23 mouse cellular contexts compared by ENCODE assay signal in genomic region chr7:122108206-122108605, GRCm38 (mm10). TPM values are rescaled to one million over a fixed set of nuclear protein-coding genes. Genes with fewer than 3 reads are reported as not detected.
DNase-seq lines count a peak whose midpoint lies in the region; ATAC-seq and TF ChIP-seq lines count a peak whose summit lies in the region.
"Had no signal": no experiment of that assay in that cellular context is flagged by ENCODE, and none has a peak within 500 bp of the region (broad histone marks: within the 10 kb centered on the region; RNA-seq: fewer than 3 reads in every experiment).

No protein-coding gene starts in this region.

- no peak overlapping the region for H3K9ac ChIP-seq in kidney, embryonic 14.5 days (ENCODE audit: low read depth, low read length)
- no peak overlapping the region for H3K9ac ChIP-seq in kidney, embryonic 16.5 days (replicated peaks; ENCODE audit: low read length)
- no peak overlapping the region for H3K9ac ChIP-seq in heart, adult 2 months (ENCODE audit: low read depth, low read length)
- H3K9ac ChIP-seq: embryonic facial prominence, embryonic 12.5 days; forebrain, embryonic 13.5 days had no signal

- H3K4me3 ChIP-seq in kidney, embryonic 14.5 days (ENCODE audit: low read length), result no peak overlapping the region
- H3K4me3 ChIP-seq in kidney, embryonic 16.5 days (ENCODE audit: low read length), result no peak overlapping the region
- H3K4me3 ChIP-seq in heart, adult 2 months, result no peak overlapping the region
- H3K4me3 ChIP-seq: embryonic facial prominence, embryonic 10.5 days; embryonic facial prominence, embryonic 12.5 days; forebrain, embryonic 13.5 days had no signal

- no peak for ATAC-seq in kidney, embryonic 14.5 days (ENCODE audit: low FRiP score, low TSS enrichment)
- no peak for ATAC-seq in kidney, embryonic 16.5 days (ENCODE audit: low FRiP score, low TSS enrichment)
- ATAC-seq: activated CD4-positive, CD25-positive, alpha-beta regulatory T cell, adult 4 months; CD4-positive, CD25-positive, alpha-beta regulatory T cell, adult 4 months; forebrain, embryonic 13.5 days; Patski had no signal

- TF ChIP-seq EP300 in heart, adult 2 months (IDR thresholded peaks at IDR 0.05; ENCODE audit: insufficient read depth, low read depth, low read length), result no peak

- no peak for TF ChIP-seq POLR2A in heart, adult 2 months (IDR thresholded peaks at IDR 0.05; ENCODE audit: insufficient read depth, low read depth, low read length)

- peaks cover 29% of the 10 kb centered on the region for H3K36me3 ChIP-seq in kidney, embryonic 14.5 days (ENCODE audit: control insufficient read depth, insufficient read depth, low read length)
- peaks cover 23% of the 10 kb centered on the region for H3K36me3 ChIP-seq in kidney, embryonic 16.5 days (ENCODE audit: insufficient read depth, low read length)
- H3K36me3 ChIP-seq in heart, adult 2 months (ENCODE audit: control insufficient read depth, insufficient read depth, low read length), result no peaks in the 10 kb centered on the region

- H3K27me3 ChIP-seq in kidney, embryonic 14.5 days (ENCODE audit: control insufficient read depth, insufficient read depth, low read length), result no peaks in the 10 kb centered on the region
- H3K27me3 ChIP-seq in kidney, embryonic 16.5 days (ENCODE audit: insufficient read depth, low read length), result no peaks in the 10 kb centered on the region
- H3K27me3 ChIP-seq in heart, adult 2 months (ENCODE audit: control insufficient read depth, insufficient read depth, low read length), result no peaks in the 10 kb centered on the region
- H3K27me3 ChIP-seq: CH12.LX; embryonic facial prominence, embryonic 12.5 days; forebrain, embryonic 13.5 days; Patski had no signal

- WGBS in kidney, embryonic 14.5 days, result 96% methylated on average over 6 of the region's 6 CpGs
- 97% methylated on average over 6 of the region's 6 CpGs for WGBS in kidney, embryonic 16.5 days
- 93% methylated on average over 6 of the region's 6 CpGs for WGBS in heart, adult 2 months

- H3K4me2 ChIP-seq in kidney, embryonic 14.5 days (replicated peaks; ENCODE audit: low read depth, low read length), result no peak overlapping the region
- H3K4me2 ChIP-seq in kidney, embryonic 16.5 days (replicated peaks; ENCODE audit: low read depth, low read length), result no peak overlapping the region
- H3K4me2 ChIP-seq: embryonic facial prominence, embryonic 12.5 days; forebrain, embryonic 13.5 days had no signal

- TF ChIP-seq CTCF in heart, adult 2 months (IDR thresholded peaks at IDR 0.05), result no peak

- no peak overlapping the region for H3K27ac ChIP-seq in kidney, embryonic 14.5 days (ENCODE audit: low read depth, low read length)
- no peak overlapping the region for H3K27ac ChIP-seq in kidney, embryonic 16.5 days (ENCODE audit: low read length)
- no peak overlapping the region for H3K27ac ChIP-seq in heart, adult 2 months
- H3K27ac ChIP-seq: embryonic facial prominence, embryonic 10.5 days; embryonic facial prominence, embryonic 12.5 days; forebrain, embryonic 13.5 days had no signal

- no peaks in the 10 kb centered on the region for H3K9me3 ChIP-seq in kidney, embryonic 14.5 days (ENCODE audit: control insufficient read depth, low read length)
- H3K9me3 ChIP-seq in kidney, embryonic 16.5 days (ENCODE audit: low read length), result no peaks in the 10 kb centered on the region
- H3K9me3 ChIP-seq: embryonic facial prominence, embryonic 10.5 days; embryonic facial prominence, embryonic 12.5 days; forebrain, embryonic 13.5 days; G1E had no signal

- intact Hi-C loops in heart, adult 2 months (cut with DNase I), result no loop called here

- H3K4me1 ChIP-seq in kidney, embryonic 14.5 days (ENCODE audit: control insufficient read depth, insufficient read depth, low read length), result no peaks in the 10 kb centered on the region
- no peaks in the 10 kb centered on the region for H3K4me1 ChIP-seq in kidney, embryonic 16.5 days (ENCODE audit: insufficient read depth, low read length)
- no peaks in the 10 kb centered on the region for H3K4me1 ChIP-seq in heart, adult 2 months (ENCODE audit: control insufficient read depth, insufficient read depth, low read length)
- H3K4me1 ChIP-seq: embryonic facial prominence, embryonic 10.5 days; embryonic facial prominence, embryonic 12.5 days; forebrain, embryonic 13.5 days had no signal

- no peaks in the 10 kb centered on the region for H3K79me2 ChIP-seq in heart, adult 2 months (replicated peaks; ENCODE audit: control insufficient read depth, insufficient read depth, low read length)

- peak; percentile 30 for DNase-seq in kidney, adult 11 months
- DNase-seq in kidney, adult 18-20 months, result no peak
- peak; percentile 19 to 60 for DNase-seq in kidney, adult 8-10 months
- DNase-seq in kidney, postnatal 14 days, result peak; percentile 39
- DNase-seq in heart, adult 2 months, result no peak
- DNase-seq: adrenal gland, adult 8-10 months; adrenal gland, postnatal 14 days; adrenal gland, postnatal 36 days; B cell, adult 2 months; cerebellum, adult 11-12 months; cerebellum, adult 2 months; cerebellum, adult 9-10 months; cerebellum, postnatal 25 days had no signal

RNA-seq across cellular contexts. Expression of gene Ndufab1, which starts 6.5 kb away (rescaled TPM):
- 713 and 832 TPM in 2 replicates for polyA plus RNA-seq in kidney, embryonic 14.5 days (2014; fragmentation: Nextera tagmentation; extraction: Ambion mirVana)
- polyA plus RNA-seq in kidney, embryonic 16.5 days (2015; fragmentation: Nextera tagmentation; extraction: Ambion mirVana), result 713 and 761 TPM in 2 replicates
- total RNA-seq in heart, adult 2 months (2021), result 1,000 to 10,000 TPM; 1,546 to 1,742 TPM
- 502 and 847 TPM in 2 replicates for polyA plus RNA-seq in heart, adult 2 months (2012; rRNA removed)

RNA-seq across cellular contexts. Expression of gene Palb2, which starts 24.6 kb away (rescaled TPM):
- 16.8 and 23.0 TPM in 2 replicates for polyA plus RNA-seq in kidney, embryonic 14.5 days (2014; fragmentation: Nextera tagmentation; extraction: Ambion mirVana)
- polyA plus RNA-seq in kidney, embryonic 16.5 days (2015; fragmentation: Nextera tagmentation; extraction: Ambion mirVana), result 15.3 and 19.2 TPM in 2 replicates
- under 1 TPM; 0.55 to 0.63 TPM for total RNA-seq in heart, adult 2 months (2021)
- polyA plus RNA-seq in heart, adult 2 months (2012; rRNA removed), result 0.74 and 0.94 TPM in 2 replicates

RNA-seq across cellular contexts. Expression of gene Dctn5, which starts 24.6 kb away (rescaled TPM):
- 107 and 113 TPM in 2 replicates for polyA plus RNA-seq in kidney, embryonic 14.5 days (2014; fragmentation: Nextera tagmentation; extraction: Ambion mirVana)
- 128 and 133 TPM in 2 replicates for polyA plus RNA-seq in kidney, embryonic 16.5 days (2015; fragmentation: Nextera tagmentation; extraction: Ambion mirVana)
- total RNA-seq in heart, adult 2 months (2021), result 10 to 100 TPM; 25.3 to 26.1 TPM
- 40.5 and 55.8 TPM in 2 replicates for polyA plus RNA-seq in heart, adult 2 months (2012; rRNA removed)

RNA-seq across cellular contexts. Expression of gene Ears2, which starts 41.1 kb away (rescaled TPM):
- 13.4 and 19.6 TPM in 2 replicates for polyA plus RNA-seq in kidney, embryonic 14.5 days (2014; fragmentation: Nextera tagmentation; extraction: Ambion mirVana)
- polyA plus RNA-seq in kidney, embryonic 16.5 days (2015; fragmentation: Nextera tagmentation; extraction: Ambion mirVana), result 18.2 and 19.4 TPM in 2 replicates
- 10 to 100 TPM; 11.8 to 12.9 TPM for total RNA-seq in heart, adult 2 months (2021)
- 10.6 and 11.8 TPM in 2 replicates for polyA plus RNA-seq in heart, adult 2 months (2012; rRNA removed)

RNA-seq across cellular contexts. Expression of gene Ubfd1, which starts 41.2 kb away (rescaled TPM):
- polyA plus RNA-seq in kidney, embryonic 14.5 days (2014; fragmentation: Nextera tagmentation; extraction: Ambion mirVana), result 60.0 and 101 TPM in 2 replicates
- 58.5 and 64.3 TPM in 2 replicates for polyA plus RNA-seq in kidney, embryonic 16.5 days (2015; fragmentation: Nextera tagmentation; extraction: Ambion mirVana)
- total RNA-seq in heart, adult 2 months (2021), result 10 to 100 TPM; 30.4 to 37.2 TPM
- 17.8 and 27.6 TPM in 2 replicates for polyA plus RNA-seq in heart, adult 2 months (2012; rRNA removed)

Comparison
In these comparisons a context has a peak if more than half of its experiments do, and no peak if none do; other contexts are left out.
1. DNase-seq: peak in kidney, adult 11 months (single experiment), kidney, adult 8-10 months (2 of 2) and kidney, postnatal 14 days (single experiment); none in kidney, adult 18-20 months (single experiment) and heart, adult 2 months (0 of 2).